Mouse (Mus musculus): ENCODE results near the gene Col24a1. TPM values are rescaled to one million over a fixed set of nuclear protein-coding genes. Genes with fewer than 3 reads are reported as not detected.

Gene Col24a1
- polyA plus RNA-seq, 1 experiment = not detected

DNA sequence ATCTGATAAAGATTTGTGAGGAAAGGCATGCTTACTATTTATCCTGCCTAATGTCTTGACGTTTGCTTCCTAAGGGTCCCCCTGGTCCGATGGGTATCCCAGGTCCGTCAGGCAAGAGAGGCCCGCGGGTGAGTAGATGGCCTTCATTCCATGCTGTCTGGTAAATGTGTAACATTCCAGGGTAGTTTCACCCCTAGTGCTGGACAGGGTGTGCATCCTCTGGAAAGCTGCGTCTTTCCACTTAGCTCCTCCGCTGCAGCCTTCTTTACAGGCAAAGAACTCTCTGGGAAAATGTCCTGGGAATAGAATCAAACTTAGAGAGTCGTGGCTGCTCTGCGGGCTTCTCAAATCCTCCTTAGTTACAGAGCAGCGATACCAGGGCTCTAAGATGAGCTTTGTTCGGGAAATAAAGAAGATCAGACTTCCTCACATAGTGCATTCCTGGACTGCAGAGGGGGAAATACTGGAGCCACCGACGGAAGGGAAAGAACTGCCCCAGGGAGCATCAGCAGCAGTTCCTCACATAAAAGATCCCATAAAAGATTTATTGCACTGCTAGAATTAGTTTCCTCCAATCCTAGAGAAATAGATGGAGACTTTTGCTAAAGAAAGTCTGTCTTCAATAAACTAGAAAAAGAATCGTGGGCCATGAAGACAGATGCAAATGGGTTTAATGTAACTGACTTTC, 28.5 kb downstream of the Col24a1 start:
- DNase-seq (ENCODE audit: low read depth in 1 of 2, low spot score in 2 of 2) = no peak
- H3K27ac ChIP-seq (ENCODE audit: insufficient read depth, low read length) = no peak overlapping the region
- 78% methylated on average over 14 of the region's 14 CpGs for WGBS
- TF ChIP-seq CTCF (IDR thresholded peaks at IDR 0.05; ENCODE audit: extremely low read depth, insufficient read depth, insufficient read length, insufficient replicate concordance) (no peak), POLR2A (IDR thresholded peaks at IDR 0.05; ENCODE audit: low read depth, low read length) (no peak)
- H3K36me3 ChIP-seq (ENCODE audit: control insufficient read depth, insufficient read depth, low read length) = no peaks in the 10 kb centered on the region
- no peak overlapping the region for H3K4me3 ChIP-seq (ENCODE audit: extremely low read depth, insufficient read depth, insufficient read length)
- no peaks in the 10 kb centered on the region for H3K27me3 ChIP-seq (ENCODE audit: control insufficient read depth, insufficient read depth, low read length)
- no peaks in the 10 kb centered on the region for H3K4me1 ChIP-seq (ENCODE audit: control insufficient read depth, insufficient read depth, insufficient read length)

DNA sequence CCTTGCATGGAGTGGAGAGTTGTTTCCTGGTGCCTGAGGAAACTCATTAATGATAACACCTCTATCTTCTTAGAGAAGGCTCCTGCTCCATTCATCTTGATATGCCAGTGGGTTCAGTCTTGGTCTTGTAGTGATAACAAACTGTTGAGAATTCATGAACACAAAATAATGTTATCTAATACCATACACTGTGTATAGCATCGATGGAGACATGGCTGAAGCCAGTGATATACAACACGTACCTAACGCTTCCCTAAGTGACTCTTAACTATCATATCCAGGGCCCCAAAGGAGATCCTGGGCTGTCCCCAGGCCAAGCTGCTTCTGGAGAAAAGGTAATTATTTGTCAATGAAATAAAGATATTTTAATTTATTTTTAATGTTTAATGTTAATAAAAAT, 33.1 kb downstream of the Col24a1 start:
- no peak overlapping the region for H3K27ac ChIP-seq (ENCODE audit: insufficient read depth, low read length)
- H3K4me1 ChIP-seq (ENCODE audit: control insufficient read depth, insufficient read depth, insufficient read length) = no peaks in the 10 kb centered on the region
- H3K36me3 ChIP-seq (ENCODE audit: control insufficient read depth, insufficient read depth, low read length) = no peaks in the 10 kb centered on the region
- TF ChIP-seq POLR2A (IDR thresholded peaks at IDR 0.05; ENCODE audit: low read depth, low read length) (no peak), CTCF (IDR thresholded peaks at IDR 0.05; ENCODE audit: extremely low read depth, insufficient read depth, insufficient read length, insufficient replicate concordance) (no peak)
- WGBS = 83% methylated on average over 3 of the region's 3 CpGs
- no peak for DNase-seq (ENCODE audit: low read depth in 1 of 2, low spot score in 2 of 2)
- no peaks in the 10 kb centered on the region for H3K27me3 ChIP-seq (ENCODE audit: control insufficient read depth, insufficient read depth, low read length)
- H3K4me3 ChIP-seq (ENCODE audit: extremely low read depth, insufficient read depth, insufficient read length) = no peak overlapping the region

DNA sequence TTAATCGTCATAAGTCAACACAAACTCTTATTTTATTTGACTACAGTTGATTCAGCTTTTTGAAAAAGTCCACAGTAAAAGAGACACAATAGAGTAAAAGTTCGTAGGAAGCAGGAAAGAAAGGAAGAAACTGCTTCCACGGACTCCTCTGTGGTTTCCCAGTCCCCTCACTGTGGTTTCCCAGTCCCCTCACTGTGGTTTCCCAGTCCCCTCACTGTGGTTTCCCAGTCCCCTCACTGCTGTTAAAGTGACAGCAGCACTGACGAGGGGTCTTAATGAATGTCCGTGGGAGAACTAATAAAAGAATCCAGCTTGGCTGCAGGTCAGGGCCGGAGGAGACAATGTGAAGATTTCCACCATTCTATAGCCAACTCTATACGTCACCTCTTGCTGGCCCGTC, 39.4 kb downstream of the Col24a1 start:
- Histone ChIP-seq H3K27me3 (ENCODE audit: control insufficient read depth, insufficient read depth, low read length) (no peaks in the 10 kb centered on the region), H3K36me3 (ENCODE audit: control insufficient read depth, insufficient read depth, low read length) (no peaks in the 10 kb centered on the region), H3K4me1 (ENCODE audit: control insufficient read depth, insufficient read depth, insufficient read length) (no peaks in the 10 kb centered on the region), H3K4me3 (ENCODE audit: extremely low read depth, insufficient read depth, insufficient read length) (no peak overlapping the region), H3K27ac (ENCODE audit: insufficient read depth, low read length) (no peak overlapping the region)
- DNase-seq (ENCODE audit: low read depth in 1 of 2, low spot score in 2 of 2) = no peak
- TF ChIP-seq CTCF (IDR thresholded peaks at IDR 0.05; ENCODE audit: extremely low read depth, insufficient read depth, insufficient read length, insufficient replicate concordance) (no peak), POLR2A (IDR thresholded peaks at IDR 0.05; ENCODE audit: low read depth, low read length) (no peak)
- WGBS = 23% methylated on average over 8 of the region's 8 CpGs

- Histone ChIP-seq H3K36me3 (ENCODE audit: control insufficient read depth, insufficient read depth, low read length) (no peaks in the 10 kb centered on the region), H3K27ac (ENCODE audit: insufficient read depth, low read length) (no peak overlapping the region), H3K4me1 (ENCODE audit: control insufficient read depth, insufficient read depth, insufficient read length) (no peaks in the 10 kb centered on the region), H3K27me3 (ENCODE audit: control insufficient read depth, insufficient read depth, low read length) (no peaks in the 10 kb centered on the region), H3K4me3 (ENCODE audit: extremely low read depth, insufficient read depth, insufficient read length) (no peak overlapping the region)
- 86% methylated on average over 3 of the region's 3 CpGs for WGBS
- no peak for DNase-seq (ENCODE audit: low read depth in 1 of 2, low spot score in 2 of 2)
- TF ChIP-seq POLR2A (IDR thresholded peaks at IDR 0.05; ENCODE audit: low read depth, low read length) (no peak), CTCF (IDR thresholded peaks at IDR 0.05; ENCODE audit: extremely low read depth, insufficient read depth, insufficient read length, insufficient replicate concordance) (no peak)
Measured at GRCm38 (mm10) chr3:145334046-145334445, 41.8 kb downstream of the Col24a1 start.

- no peaks in the 10 kb centered on the region for H3K4me1 ChIP-seq (ENCODE audit: control insufficient read depth, insufficient read depth, insufficient read length)
- no peak for DNase-seq (ENCODE audit: low read depth in 1 of 2, low spot score in 2 of 2)
- no peaks in the 10 kb centered on the region for H3K36me3 ChIP-seq (ENCODE audit: control insufficient read depth, insufficient read depth, low read length)
- H3K4me3 ChIP-seq (ENCODE audit: extremely low read depth, insufficient read depth, insufficient read length) = no peak overlapping the region
- H3K27ac ChIP-seq (ENCODE audit: insufficient read depth, low read length) = no peak overlapping the region
- 78% methylated on average over 2 of the region's 2 CpGs for WGBS
- no peak for TF ChIP-seq POLR2A (IDR thresholded peaks at IDR 0.05; ENCODE audit: low read depth, low read length)
- TF ChIP-seq CTCF (IDR thresholded peaks at IDR 0.05; ENCODE audit: extremely low read depth, insufficient read depth, insufficient read length, insufficient replicate concordance) = no peak
- no peaks in the 10 kb centered on the region for H3K27me3 ChIP-seq (ENCODE audit: control insufficient read depth, insufficient read depth, low read length)
Measured at GRCm38 (mm10) chr3:145337161-145337560, 44.9 kb downstream of the Col24a1 start.

- TF ChIP-seq CTCF (IDR thresholded peaks at IDR 0.05; ENCODE audit: extremely low read depth, insufficient read depth, insufficient read length, insufficient replicate concordance) (no peak), POLR2A (IDR thresholded peaks at IDR 0.05; ENCODE audit: low read depth, low read length) (no peak)
- no peak overlapping the region for H3K4me3 ChIP-seq (ENCODE audit: extremely low read depth, insufficient read depth, insufficient read length)
- H3K4me1 ChIP-seq (ENCODE audit: control insufficient read depth, insufficient read depth, insufficient read length) = no peaks in the 10 kb centered on the region
- no peak for DNase-seq (ENCODE audit: low read depth in 1 of 2, low spot score in 2 of 2)
- no peaks in the 10 kb centered on the region for H3K36me3 ChIP-seq (ENCODE audit: control insufficient read depth, insufficient read depth, low read length)
- no peaks in the 10 kb centered on the region for H3K27me3 ChIP-seq (ENCODE audit: control insufficient read depth, insufficient read depth, low read length)
- 84% methylated on average over 10 of the region's 10 CpGs for WGBS
- no peak overlapping the region for H3K27ac ChIP-seq (ENCODE audit: insufficient read depth, low read length)
Measured at GRCm38 (mm10) chr3:145339851-145340499, 47.7 kb downstream of the Col24a1 start.

DNA sequence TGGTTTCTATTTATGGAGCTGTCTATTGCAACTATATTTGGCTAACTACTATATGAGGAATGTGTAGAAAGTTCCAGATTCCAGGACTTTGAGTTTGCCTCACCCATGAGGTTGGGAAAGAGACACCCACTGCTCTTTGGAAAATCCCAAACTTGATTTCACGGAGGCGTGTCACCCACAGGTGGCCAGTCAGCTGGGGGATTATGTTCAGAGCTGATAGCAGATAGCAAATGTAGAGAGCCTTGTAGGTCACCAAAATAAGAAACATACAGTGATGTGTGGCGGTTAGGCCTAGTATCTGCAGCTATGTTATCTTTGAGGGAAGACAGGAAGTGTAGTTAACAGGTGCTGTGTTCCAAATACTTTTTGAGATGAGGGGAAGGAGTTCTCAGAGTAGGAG, 56.4 kb downstream of the Col24a1 start:
- Histone ChIP-seq H3K27ac (ENCODE audit: insufficient read depth, low read length) (no peak overlapping the region), H3K36me3 (ENCODE audit: control insufficient read depth, insufficient read depth, low read length) (no peaks in the 10 kb centered on the region), H3K4me1 (ENCODE audit: control insufficient read depth, insufficient read depth, insufficient read length) (no peaks in the 10 kb centered on the region), H3K4me3 (ENCODE audit: extremely low read depth, insufficient read depth, insufficient read length) (no peak overlapping the region), H3K27me3 (ENCODE audit: control insufficient read depth, insufficient read depth, low read length) (no peaks in the 10 kb centered on the region)
- 92% methylated on average over 3 of the region's 3 CpGs for WGBS
- DNase-seq (ENCODE audit: low read depth in 1 of 2, low spot score in 2 of 2) = no peak
- TF ChIP-seq POLR2A (IDR thresholded peaks at IDR 0.05; ENCODE audit: low read depth, low read length) (no peak), CTCF (IDR thresholded peaks at IDR 0.05; ENCODE audit: extremely low read depth, insufficient read depth, insufficient read length, insufficient replicate concordance) (no peak)

Measured in spleen, adult 2 months (tissue).